Mouse (Mus musculus) mouse embryonic stem cell (cell line): ENCODE data around the gene Sowaha.

Experiments
- in situ Hi-C, 2 experiments: fragments of 300-500 bp; cut with MboI; formaldehyde crosslinking; loops; 1 replicate in 1 of 2; 3 replicates in 1 of 2; pipeline ENCODE4 v1.14.3; 2019 to 2020; ENCODE audit warnings: low sequenced_read_pairs in 2 of 2, low pct_unique_long_range_greater_than_20kb in 1 of 2, mixed read lengths in 1 of 2; ENCODE audit not compliant: unreplicated experiment in 1 of 2

Sowaha gene

DNA sequence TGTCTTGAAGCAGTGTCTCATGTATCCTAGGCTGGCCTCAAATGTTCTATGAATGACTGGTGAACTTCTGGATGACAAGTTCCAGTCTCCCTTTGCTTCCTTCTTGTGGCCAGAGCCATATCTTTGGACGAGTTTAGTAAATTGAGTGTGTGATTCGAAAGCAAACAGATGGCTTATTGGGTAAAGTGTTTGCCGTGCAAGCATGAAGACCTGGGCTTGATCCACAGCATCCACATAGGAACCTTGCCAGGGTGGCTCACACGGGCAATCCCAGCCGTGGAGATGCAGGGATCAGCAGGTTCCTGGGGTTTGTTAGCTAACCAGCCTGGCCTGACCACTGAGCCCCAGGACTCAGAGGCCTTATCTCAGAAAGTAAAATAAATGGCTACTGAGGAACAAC is 27.0 kb downstream of the Sowaha start:
- in situ Hi-C loops = no loop called here

DNA sequence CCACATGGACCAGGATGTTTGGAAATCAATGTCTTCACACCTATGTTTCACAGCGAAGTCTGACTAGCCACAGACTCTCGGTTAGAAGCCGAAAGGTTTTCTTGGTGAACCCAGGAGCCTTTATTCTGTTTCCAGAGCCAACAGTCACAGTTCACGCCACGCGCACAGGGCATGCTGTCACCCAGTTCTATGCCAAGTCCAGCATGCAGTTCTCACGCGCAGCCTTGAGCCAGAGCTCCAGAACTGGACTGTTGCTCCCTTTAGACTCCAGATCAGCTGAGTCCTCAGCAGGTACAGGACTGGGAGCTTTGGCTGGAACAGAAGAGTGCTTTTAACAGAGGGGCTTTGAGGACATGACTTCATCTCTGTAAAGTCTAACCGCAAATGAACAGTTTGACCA is 27.7 kb downstream of the Sowaha start:
- in situ Hi-C loops = no loop called here

DNA sequence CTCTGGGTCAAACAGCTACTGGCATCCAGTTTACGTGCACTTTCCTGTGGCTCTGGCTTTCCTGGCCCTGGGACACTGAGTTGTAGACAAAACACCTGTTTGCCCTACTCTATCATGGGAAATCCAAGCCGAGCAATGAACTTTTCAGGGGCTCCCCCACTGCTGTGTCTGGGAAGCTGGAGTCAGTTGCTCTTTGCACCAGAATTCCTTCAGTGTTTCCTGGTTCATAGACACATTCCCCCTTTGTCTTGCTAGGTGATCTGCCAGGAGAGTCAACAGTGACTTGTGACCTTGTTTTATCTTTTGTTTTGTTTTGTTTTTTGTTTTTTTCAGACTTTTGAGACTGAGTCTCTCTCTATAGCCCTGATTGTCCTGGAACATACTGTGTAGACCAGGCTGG is 28.7 kb downstream of the Sowaha start:
- in situ Hi-C loops = no loop called here

DNA sequence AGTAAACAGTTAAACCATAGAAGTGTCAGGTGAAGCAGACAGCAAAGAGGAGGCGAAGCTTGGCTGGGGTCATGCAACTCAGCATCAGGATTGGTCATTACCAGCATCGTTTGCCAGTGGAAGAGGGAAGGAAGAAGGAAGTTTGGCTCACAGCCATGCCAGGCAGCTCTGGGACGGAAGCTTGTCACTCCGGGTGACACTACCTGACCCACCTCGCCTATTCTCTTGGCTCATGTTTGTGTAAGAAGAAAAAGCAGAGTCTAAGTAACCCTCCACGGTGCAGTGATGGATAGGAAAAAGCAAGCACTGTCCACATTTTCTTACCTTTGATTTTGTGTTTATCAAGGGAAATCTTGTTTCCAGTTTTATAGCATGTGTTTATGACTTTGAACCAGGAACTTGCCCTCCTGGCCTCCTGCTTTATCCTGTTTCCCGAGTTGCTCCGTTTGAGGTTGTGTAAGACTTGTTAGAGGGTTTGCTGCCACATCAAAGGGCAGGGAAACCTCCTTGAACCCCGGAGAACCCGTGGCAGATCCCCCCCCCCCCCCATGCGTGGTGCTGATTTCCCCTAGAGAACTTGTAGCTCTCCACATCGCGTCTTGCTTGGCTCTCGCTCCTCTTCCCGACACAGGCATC is 29.9 kb downstream of the Sowaha start:
- in situ Hi-C loops = no loop called here

DNA sequence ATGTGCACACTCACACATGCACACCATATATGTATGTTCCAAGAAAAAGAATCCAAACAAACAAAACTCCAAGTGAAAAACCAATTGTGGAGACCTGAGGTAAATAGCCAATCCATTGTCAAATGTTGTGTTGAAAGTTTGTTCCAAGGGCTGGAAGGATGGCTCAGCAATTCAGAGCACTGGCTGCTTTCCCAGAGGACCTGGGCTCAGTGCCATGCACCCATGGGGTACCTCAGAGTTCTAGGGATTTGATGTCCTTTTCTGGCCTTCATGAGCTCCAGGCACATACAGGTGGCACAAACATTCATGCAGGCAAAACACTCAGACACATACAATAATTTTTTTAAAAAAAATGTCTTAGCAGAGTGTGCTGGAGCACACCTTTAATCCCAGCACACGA is 31.5 kb downstream of the Sowaha start:
- in situ Hi-C loops = no loop called here

DNA sequence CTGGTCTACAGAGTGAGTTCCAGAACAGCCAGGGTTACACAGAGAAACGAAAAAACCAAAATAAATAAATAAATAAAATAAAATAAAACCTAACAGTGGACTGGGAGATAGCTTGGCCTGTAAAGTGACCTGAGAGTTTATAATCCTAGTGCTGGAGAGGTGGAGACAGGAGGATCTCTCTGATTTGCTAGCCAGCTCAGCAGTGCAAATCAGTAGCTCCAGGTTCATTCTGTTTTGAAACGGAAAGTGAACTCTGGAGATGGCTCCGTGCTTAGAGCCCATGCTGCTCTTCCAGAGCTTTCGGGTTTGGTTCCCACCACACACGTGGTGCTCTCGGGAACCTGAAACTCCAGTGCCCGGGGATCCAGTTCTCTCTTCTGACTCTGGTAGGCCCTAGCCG is 32.1 kb downstream of the Sowaha start:
- in situ Hi-C loops = no loop called here

DNA sequence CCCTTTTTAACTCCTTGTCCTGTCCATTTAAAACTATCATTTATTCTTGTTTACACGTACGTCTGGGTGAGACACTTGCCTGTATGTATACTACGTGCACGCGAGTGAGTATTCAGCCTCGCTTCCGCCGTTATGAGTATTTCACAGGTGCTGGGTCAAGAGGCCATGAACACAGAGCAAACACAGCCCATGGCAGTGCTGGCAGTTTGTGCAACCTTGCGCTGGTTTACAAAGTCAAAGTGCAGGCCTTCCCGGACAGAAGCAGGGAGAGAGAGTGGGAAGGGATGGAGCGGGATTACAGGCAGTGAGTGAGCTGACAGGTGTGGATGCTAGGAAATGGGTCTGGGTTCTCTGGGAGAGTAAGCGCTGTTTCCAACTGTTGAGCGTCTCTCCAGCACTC is 33.9 kb downstream of the Sowaha start:
- in situ Hi-C loops = no loop called here

DNA sequence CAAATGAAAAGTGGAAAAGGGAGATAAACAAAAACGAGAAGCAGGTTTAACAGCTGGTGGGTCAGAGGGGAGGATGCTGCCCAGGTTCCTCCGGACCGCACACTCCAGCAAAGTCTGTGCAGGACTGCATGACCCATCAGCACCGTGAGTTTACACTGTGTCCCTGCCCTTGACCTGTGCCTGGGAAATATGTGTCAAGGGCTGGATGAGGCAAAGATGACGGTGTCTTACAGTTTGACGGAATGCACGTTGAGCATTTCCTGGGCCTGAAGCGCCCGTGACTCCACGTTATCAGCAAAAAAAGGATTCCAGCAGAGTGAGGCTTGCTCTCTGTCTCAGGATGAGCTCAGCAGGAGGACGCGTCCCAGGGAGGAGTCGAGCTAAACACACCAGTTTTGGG is 34.5 kb downstream of the Sowaha start:
- in situ Hi-C loops = no loop called here

DNA sequence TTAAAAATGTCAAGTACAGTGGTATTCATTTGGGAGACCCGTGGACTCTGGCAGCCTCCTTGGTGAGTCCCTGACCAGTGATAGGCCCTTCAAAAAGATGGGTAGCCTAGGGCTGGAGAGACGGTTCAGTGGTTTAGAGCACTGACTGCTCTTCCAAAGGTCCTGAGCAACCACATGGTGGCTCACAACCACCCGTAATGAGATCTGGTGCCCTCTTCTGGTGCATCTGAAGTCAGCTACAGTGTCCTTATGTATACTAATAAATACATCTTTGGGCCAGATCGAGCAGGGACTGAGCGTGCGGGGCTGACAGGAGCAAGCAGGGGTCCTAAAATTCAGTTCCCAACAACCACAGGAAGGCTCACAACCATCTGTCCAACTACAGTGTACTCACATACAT is 36.2 kb downstream of the Sowaha start:
- in situ Hi-C loops = no loop called here

DNA sequence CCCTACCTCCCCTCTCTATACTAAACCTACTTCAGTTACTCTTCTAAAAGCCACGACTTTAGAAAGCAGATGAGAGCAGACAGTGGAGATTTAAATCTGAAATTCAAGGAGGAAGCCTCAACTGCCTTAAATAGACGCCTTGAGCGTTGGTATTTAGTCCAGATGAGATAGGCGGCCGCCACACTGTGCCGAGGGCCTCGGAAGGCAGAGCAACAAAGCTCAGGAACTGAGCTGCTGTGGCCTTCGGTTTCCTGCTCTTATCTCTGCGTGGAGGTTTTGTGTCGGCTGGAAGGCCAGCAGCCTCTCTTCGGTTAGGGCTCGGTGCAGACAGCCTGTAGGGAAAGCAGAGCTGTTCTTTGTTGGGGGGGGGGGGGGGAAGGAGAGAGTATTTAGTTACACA is 38.2 kb downstream of the Sowaha start:
- in situ Hi-C loops = no loop called here

DNA sequence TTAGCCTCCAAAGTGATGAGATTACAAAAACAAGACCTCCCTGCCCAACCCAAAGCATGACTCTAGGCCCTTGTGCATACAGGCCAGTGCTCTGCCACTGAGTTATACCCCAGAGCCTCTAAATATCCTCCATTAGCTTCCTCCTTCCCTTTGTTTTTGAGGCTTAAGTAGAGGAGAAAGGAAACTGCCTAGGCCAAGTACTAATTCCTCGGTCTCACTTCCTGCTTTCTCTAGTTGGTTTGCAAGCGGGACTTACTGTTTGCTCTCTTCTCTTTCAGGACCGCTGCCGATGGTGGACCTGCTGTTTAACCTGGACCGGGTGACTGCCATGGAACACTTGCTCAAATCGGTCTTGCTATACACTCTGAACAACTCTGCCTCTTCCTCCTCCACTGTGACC is 43.7 kb downstream of the Sowaha start:
- in situ Hi-C loops = no loop called here

DNA sequence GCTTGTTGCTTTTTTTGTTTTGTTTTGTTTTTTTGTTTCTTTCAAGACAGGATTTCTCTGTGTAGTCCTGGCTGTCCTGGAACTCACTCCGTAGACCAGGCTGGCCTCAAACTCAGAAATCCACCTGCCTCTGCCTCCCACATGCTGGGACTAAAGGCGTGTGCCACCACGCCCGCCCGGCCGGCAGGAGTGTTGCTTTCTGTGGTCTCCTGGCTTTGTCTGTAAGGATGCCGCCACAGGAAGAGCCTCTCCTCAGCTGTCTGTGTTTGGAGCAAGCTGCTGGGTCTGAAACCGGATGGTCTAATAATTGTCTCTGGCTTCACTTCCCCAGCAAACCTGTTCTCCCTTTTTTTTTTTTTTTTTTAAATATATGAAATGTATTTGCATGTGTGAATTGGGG is 44.6 kb downstream of the Sowaha start:
- in situ Hi-C loops = no loop called here

DNA sequence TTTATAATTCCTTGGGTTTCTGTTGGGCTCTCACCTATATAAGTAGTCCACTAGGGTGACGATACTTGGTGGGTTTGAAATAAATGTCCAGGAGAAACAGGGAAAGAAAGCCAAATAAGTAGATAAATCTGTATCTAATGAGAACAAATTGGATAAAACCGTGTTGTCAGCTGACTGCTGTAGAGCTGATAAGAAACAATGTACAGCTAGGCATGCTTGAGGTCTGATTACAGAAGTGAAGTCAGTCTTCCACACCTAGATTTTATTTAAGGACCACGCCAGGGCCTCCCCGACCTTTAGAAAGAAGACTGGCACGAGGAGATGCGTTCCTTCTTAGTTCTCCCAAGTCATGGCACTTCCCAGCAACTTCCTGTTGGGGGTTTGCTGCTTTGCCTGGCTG is 47.0 kb downstream of the Sowaha start:
- in situ Hi-C loops = no loop called here

DNA sequence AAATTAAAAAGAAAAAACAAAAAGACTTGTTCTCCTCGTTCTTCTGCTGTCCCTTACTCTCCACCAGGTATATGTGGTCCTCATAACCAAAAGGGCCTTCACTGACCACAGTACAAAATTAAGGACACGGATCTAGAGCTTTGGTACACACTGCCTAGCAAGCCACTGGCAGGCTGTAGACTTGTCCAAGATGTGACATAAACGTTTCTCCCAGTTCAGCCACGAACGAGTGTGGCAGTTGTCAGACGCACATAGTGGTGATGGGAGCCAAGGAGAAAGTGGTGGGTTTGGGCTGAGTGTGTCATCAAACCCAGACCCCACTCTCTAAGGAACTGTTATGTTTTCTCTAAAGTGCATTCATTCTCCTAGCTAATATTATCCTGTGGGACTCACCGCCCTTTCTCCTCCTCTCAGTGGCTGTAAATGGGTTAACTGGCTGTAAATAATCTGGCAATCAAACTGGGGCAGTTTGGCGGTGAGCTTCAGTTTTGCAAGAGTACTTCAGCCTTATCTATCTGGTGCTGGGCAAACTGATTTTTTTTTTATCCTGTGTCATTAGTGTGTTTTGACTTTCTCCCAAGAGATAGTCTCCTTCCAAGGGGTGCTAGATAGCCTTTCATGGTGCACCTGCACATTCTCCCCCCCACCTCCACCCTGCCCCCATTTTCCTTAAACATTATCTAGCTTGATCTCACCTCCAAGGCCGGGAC is 48.6 kb downstream of the Sowaha start:
- in situ Hi-C loops = no loop called here

DNA sequence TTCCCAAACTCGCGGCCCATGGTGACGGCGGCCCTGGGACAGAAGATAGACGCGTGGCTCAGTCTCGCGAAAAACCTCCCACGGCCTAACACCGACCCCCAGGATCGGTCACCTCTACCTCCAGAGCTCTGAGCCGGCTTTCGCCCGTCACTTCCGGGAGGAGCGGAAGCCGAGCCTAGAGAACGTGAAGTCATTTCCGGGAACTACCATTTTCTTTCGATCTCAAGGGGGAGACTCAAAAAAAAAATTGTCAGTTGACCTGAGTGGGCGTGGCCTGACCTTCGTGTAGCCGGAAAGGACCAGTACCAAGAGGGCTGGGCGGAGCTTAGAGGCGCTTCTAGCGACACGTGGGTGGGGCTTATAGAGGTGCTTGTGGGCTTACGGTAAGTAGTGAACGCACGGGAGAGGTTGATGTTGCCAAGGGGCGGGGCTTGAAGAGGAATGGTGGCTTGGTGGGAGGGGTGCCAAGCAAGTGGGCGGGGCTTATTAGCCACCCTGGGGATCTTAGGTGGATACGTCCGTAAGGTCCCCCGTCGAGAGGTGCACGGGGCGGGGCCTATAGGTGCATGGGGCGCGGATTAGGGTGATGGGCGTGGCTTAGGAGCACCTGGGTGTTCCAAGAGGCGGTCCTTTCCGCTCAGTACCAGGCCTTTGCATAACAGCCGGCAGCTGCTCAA is 49.3 kb downstream of the Sowaha start, which contains the start of the genes Uqcrq and Gdf9:
TSS of gene Uqcrq (minus strand) at position 162 of the 677 bp plus-strand sequence.
TSS of gene Gdf9 (plus strand) at position 354 of the 677 bp plus-strand sequence.
- in situ Hi-C loops = no loop called here

DNA sequence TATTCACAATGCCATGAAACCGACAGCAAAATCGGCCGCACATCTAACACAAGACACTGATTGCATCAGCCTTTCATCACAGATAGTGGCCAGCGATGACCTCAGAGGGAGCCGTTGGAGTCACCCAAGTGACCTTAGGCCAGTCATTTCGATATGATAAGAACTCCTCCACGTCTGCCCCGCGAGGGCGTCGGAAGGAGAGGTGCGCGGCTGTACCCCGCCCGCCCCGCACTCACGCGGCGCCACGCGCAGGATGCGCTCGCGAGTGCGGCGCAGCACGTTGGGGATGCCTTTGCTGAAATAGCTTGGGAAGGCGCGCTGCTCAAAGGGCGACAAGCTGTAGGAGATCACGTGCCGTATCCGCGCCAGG is 49.8 kb downstream of the Sowaha start:
- in situ Hi-C loops = no loop called here

DNA sequence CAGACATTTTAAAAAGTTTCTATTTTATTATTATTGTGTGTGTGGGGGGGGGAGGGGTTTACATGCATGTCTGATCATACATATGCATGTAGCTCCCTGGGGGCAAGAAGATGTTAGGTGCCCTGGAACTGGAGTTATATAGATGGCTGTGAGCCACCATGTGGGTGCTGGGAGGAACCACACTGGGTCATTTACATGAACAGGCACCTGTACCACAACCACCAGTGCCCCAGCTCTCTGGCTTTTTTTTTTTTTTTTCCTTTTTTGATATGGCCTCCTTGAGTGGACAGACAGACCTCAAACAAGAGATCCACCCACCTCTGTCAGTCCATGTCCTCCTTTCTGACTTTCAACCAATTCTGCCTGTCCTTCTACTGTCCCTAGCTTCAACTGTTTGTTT is 50.9 kb downstream of the Sowaha start:
- in situ Hi-C loops = no loop called here

DNA sequence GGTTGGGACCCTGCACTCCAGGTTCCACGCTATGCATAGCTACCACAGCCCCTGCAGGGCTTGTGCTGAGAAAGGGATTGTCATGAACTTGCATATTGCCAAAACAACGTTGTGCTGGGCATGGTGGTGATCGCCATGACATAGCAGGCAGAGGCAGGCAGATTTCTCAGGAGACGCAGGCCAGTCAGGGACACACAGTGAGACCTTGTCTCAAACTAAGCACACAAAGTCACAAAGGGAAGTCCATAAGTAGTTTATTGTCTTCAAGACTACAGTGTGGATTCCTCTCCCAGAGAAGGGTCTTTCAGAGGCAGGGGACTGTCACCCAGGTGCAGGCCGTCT is 51.4 kb downstream of the Sowaha start:
- in situ Hi-C loops = no loop called here

DNA sequence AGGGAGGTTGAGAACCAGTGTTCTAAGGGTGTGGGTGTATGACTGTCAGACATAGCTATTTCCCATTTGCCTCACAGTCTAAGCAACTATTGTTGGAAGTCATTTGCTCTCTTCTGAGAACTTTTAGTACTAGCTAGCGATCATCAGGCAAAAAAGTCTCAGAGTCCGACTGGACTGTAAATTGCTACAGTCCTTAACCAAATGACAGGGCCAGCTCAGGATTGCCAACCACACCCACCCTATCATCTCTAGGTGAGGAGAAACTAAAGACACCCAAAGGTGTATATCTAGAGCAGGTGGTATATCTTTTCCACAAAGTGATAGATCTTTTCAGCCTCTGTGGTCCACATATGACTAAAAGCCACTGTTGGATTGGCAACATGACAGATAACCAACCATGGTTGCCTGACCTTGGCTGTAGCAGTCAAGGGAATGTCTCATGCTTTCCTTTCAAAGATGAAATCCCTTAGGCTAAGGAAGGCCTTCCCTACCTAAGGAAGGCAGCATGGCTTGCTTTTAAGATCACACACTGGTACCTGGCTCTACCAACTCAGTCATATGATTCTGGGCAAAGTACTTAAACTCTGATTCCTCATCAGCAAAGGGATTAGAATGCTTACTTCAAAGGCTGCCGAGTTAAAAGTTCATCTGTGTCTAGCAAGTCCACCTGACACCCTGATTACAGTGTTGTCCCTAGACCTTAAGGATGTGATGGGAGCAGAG is 51.9 kb downstream of the Sowaha start:
- in situ Hi-C loops = no loop called here
